Mouse (Mus musculus): Measurements from ENCODE around the gene Tmem170b. TPM values are rescaled to one million over a fixed set of nuclear protein-coding genes. Genes with fewer than 3 reads are reported as not detected.

Tmem170b gene
- total and polyA plus RNA-seq, 3 experiments, result 2.8 to 13.2 (median 12.5) TPM

DNA sequence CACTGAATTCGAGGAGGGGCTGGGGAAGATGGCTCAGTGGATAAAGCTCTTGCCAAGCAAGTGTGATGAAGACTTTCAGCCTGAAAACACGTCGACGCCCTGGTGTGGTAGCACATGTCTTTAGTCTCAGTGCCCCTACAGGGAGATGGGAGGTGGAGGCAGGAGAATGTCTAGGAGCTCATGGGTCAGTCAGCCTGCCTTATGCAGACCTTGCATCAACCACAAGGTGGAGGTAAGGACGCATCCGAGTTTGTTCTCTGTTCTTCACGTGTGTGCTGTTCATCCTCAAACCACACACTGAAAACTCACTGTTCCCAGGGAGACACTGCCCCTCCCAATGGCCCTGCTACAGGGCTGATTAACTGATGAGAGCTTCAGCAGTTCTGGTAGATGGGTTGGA lies 45.0 kb downstream of the Tmem170b start:
- DNase-seq (ENCODE audit: low spot score), result no peak
- ATAC-seq (ENCODE audit: extremely low read depth, insufficient number of reproducible peaks, low FRiP score, poor library complexity, severe bottlenecking), result no peak
- H3K4me3 ChIP-seq (ENCODE audit: low read depth, low read length), result no peak overlapping the region

DNA sequence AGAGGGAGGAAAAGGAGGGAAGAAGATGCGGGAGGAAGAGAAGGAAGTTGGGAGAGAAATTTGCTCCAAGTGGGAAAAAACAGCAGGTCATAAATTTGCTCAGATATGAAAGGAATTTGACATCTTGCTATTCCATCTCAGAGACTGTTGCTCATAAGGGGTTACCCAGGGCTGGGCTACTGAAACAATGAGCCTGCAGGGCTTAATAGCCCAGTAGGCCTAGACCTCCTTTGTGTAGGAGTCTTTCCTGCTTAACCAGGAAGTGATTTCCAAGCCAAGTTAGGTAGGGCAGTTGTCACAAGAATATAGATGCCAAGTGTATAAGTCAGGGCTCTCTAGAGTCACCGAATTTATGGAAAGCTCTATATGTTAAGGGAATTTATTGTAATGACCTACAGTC lies 48.1 kb downstream of the Tmem170b start:
- ATAC-seq (ENCODE audit: extremely low read depth, insufficient number of reproducible peaks, low FRiP score, poor library complexity, severe bottlenecking) (no peak), DNase-seq (ENCODE audit: low spot score) (no peak)
- Histone ChIP-seq H3K4me1 (ENCODE audit: insufficient read depth, low read depth, low read length) (no peaks in the 10 kb centered on the region), H3K27me3 (ENCODE audit: insufficient read depth, low read length) (no peaks in the 10 kb centered on the region), H3K4me3 (ENCODE audit: low read depth, low read length) (no peak overlapping the region), H3K9me3 (replicated peaks) (no peaks in the 10 kb centered on the region), H3K36me3 (replicated peaks) (no peaks in the 10 kb centered on the region)
- no peak for TF ChIP-seq GATA2 (IDR thresholded peaks at IDR 0.05; ENCODE audit: borderline replicate concordance, low read depth, low read length)
- no peak for TF ChIP-seq POLR2AphosphoS5 (IDR thresholded peaks at IDR 0.05; ENCODE audit: insufficient replicate concordance, low read depth, low read length)
- TF ChIP-seq CTCF (IDR thresholded peaks at IDR 0.05; ENCODE audit: low read depth, low read length), result no peak
- TF ChIP-seq GATA1 (IDR thresholded peaks at IDR 0.05; ENCODE audit: borderline replicate concordance, low read length), result no peak
- no peak for TF ChIP-seq TAL1 (conservative IDR thresholded peaks at IDR 0.05; ENCODE audit: low read depth, low read length)

More for the DNA sequence above, 45.0 kb downstream of the Tmem170b start:
- Histone ChIP-seq H3K9me3 (replicated peaks) (no peaks in the 10 kb centered on the region), H3K27me3 (ENCODE audit: insufficient read depth, low read length) (peaks cover 4% of the 10 kb centered on the region; the same call in 1 of the 2 replicates), H3K36me3 (replicated peaks) (no peaks in the 10 kb centered on the region), H3K4me1 (ENCODE audit: insufficient read depth, low read depth, low read length) (no peaks in the 10 kb centered on the region)
- TF ChIP-seq TAL1 (conservative IDR thresholded peaks at IDR 0.05; ENCODE audit: low read depth, low read length) (no peak), CTCF (IDR thresholded peaks at IDR 0.05; ENCODE audit: low read depth, low read length) (no peak), GATA1 (IDR thresholded peaks at IDR 0.05; ENCODE audit: borderline replicate concordance, low read length) (no peak), GATA2 (IDR thresholded peaks at IDR 0.05; ENCODE audit: borderline replicate concordance, low read depth, low read length) (no peak), POLR2AphosphoS5 (IDR thresholded peaks at IDR 0.05; ENCODE audit: insufficient replicate concordance, low read depth, low read length) (no peak)

DNA sequence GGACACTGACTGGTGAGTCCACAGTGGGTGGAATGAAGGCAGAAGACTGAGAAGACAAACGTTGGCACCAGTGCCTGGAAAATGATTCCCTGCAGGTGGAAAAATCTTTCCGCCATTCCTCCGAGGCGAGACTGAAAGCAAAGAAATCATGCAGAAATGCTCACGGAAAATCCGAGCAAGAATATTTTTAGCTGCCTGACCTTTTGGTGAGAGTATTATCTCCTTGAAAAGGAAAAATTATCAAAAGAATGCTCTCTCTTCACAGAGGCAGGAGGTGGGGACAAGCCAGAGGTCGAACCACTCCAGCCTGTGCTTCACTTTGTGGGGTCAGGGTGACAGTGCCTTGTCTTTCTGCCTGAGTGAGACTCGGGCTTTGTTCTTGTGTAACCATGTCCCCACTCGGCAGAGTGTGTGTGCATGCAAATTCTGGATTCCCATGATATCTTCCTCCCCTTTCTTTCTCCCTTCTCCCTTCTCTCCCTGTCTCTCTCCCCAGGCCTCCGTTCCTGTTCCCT lies 49.9 kb downstream of the Tmem170b start:
- ATAC-seq (ENCODE audit: extremely low read depth, insufficient number of reproducible peaks, low FRiP score, poor library complexity, severe bottlenecking), result no peak
- no peak for TF ChIP-seq TAL1 (conservative IDR thresholded peaks at IDR 0.05; ENCODE audit: low read depth, low read length)
- no peak for TF ChIP-seq CTCF (IDR thresholded peaks at IDR 0.05; ENCODE audit: low read depth, low read length)
- TF ChIP-seq GATA2 (IDR thresholded peaks at IDR 0.05; ENCODE audit: borderline replicate concordance, low read depth, low read length), result no peak
- TF ChIP-seq GATA1 (IDR thresholded peaks at IDR 0.05; ENCODE audit: borderline replicate concordance, low read length), result no peak
- TF ChIP-seq POLR2AphosphoS5 (IDR thresholded peaks at IDR 0.05; ENCODE audit: insufficient replicate concordance, low read depth, low read length), result no peak

DNA sequence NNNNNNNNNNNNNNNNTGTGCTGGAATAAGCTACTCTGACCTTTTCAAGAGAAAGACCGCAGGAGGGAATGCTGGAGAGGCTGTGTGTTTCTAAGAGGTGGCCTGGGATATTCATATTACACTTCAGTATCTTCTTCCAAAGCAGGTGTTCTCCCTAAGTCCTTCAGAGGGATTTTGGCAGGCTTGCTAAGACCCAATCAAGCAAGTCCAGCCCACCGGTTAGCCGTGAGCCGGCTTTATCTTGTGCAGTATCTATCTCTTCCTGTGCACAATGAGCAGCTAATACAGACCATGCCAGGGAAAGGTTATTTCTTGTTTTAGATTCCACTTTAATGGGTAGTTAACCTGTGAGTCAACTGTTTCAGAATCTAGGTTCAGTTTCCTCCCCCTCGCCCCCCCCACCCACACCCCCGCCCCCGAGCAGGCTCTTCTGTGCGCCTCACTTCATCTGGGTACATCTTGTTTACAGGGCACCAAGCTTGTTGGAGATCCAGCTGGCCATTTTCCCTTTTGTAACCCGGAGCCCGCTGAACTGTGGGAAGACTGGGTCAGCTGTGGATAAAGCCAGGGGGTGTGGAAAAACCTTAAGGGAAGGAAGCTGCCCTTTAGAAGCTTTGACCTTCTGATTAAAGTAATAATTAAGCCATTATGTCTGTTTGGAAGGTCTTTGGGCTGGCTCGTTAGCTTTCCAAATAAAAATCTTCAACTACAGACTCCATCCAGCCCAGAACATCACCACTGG lies 54.5 kb downstream of the Tmem170b start:
- no peaks in the 10 kb centered on the region for H3K36me3 ChIP-seq (replicated peaks)
- no peak overlapping the region for H3K4me3 ChIP-seq (ENCODE audit: low read depth, low read length)
- ATAC-seq (ENCODE audit: extremely low read depth, insufficient number of reproducible peaks, low FRiP score, poor library complexity, severe bottlenecking) (no peak), DNase-seq (ENCODE audit: low spot score) (no peak)
- TF ChIP-seq GATA2 (IDR thresholded peaks at IDR 0.05; ENCODE audit: borderline replicate concordance, low read depth, low read length) (no peak), CTCF (IDR thresholded peaks at IDR 0.05; ENCODE audit: low read depth, low read length) (no peak), GATA1 (IDR thresholded peaks at IDR 0.05; ENCODE audit: borderline replicate concordance, low read length) (no peak), POLR2AphosphoS5 (IDR thresholded peaks at IDR 0.05; ENCODE audit: insufficient replicate concordance, low read depth, low read length) (no peak), TAL1 (conservative IDR thresholded peaks at IDR 0.05; ENCODE audit: low read depth, low read length) (no peak)
- H3K9me3 ChIP-seq (replicated peaks), result no peaks in the 10 kb centered on the region
- H3K4me1 ChIP-seq (ENCODE audit: insufficient read depth, low read depth, low read length), result no peaks in the 10 kb centered on the region
- H3K27me3 ChIP-seq (ENCODE audit: insufficient read depth, low read length), result 0 out of 2 replicates have a peak, but pooled peaks cover under 1% of the 10 kb centered on the region

More for the DNA sequence above, 49.9 kb downstream of the Tmem170b start:
- Histone ChIP-seq H3K27me3 (ENCODE audit: insufficient read depth, low read length) (no peaks in the 10 kb centered on the region), H3K9me3 (replicated peaks) (no peaks in the 10 kb centered on the region), H3K36me3 (replicated peaks) (no peaks in the 10 kb centered on the region), H3K4me1 (ENCODE audit: insufficient read depth, low read depth, low read length) (no peaks in the 10 kb centered on the region), H3K4me3 (ENCODE audit: low read depth, low read length) (no peak overlapping the region)
- no peak for DNase-seq (ENCODE audit: low spot score)

DNA sequence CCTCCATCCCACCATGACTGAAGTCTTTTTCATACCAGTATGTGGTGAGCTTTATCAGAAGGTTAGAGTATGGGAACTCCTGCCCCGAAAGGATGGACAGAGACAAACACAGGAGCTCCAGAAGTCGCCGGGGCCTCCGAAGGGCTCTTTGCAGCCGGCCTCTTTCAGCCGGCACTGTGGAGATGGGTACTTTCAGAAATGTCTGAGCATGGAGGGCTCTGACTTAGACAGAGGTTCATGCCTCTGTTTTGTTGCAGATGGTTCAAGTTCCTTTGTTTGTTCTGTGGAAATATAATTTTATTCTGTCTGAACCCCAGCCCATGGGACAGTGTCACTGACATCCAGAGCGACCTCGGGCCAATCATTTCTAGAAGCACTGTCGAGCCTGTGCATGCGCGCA lies 55.4 kb downstream of the Tmem170b start:
- no peaks in the 10 kb centered on the region for H3K36me3 ChIP-seq (replicated peaks)
- H3K4me1 ChIP-seq (ENCODE audit: insufficient read depth, low read depth, low read length), result no peaks in the 10 kb centered on the region
- no peak overlapping the region for H3K4me3 ChIP-seq (ENCODE audit: low read depth, low read length)
- no peak for TF ChIP-seq POLR2AphosphoS5 (IDR thresholded peaks at IDR 0.05; ENCODE audit: insufficient replicate concordance, low read depth, low read length)
- DNase-seq (ENCODE audit: low spot score) (no peak), ATAC-seq (ENCODE audit: extremely low read depth, insufficient number of reproducible peaks, low FRiP score, poor library complexity, severe bottlenecking) (no peak)
- H3K27me3 ChIP-seq (ENCODE audit: insufficient read depth, low read length), result peaks cover 9% of the 10 kb centered on the region; the same call in 1 of the 2 replicates
- H3K9me3 ChIP-seq (replicated peaks), result no peaks in the 10 kb centered on the region

DNA sequence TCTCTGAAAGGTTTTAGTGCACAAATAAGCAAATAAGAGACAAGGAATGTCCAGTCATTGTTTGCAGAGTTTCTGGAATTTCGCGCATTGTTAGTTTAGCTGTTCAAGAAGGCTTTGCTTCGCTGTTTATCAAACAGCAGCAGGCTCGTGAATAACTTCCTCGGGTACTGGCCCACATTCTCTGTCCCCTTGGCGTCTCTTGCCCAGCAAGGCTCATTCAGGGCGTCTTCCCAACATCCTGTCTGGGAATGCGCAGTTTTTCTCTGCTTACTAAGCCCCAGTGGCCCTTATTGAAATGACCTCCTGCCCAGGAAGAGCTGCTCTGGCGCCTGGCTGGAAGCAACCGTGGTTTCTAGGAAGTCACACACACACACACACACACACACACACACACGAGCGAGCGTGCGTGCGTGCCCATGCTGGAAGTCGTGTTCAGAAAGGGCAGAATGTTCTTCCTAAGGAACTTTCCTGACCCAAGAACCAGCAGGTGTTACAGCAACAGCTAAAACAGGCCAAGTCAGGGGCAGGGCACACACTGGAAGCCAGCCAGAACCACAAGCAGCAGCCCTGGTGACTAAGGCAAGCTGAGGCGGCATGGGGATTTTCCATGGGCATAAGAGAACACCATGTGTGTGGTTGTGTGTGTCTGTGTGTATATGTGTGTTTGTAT lies 56.8 kb downstream of the Tmem170b start:
- Histone ChIP-seq H3K27me3 (ENCODE audit: insufficient read depth, low read length) (peaks cover 9% of the 10 kb centered on the region; the same call in 1 of the 2 replicates), H3K4me3 (ENCODE audit: low read depth, low read length) (no peak overlapping the region), H3K36me3 (replicated peaks) (no peaks in the 10 kb centered on the region), H3K4me1 (ENCODE audit: insufficient read depth, low read depth, low read length) (no peaks in the 10 kb centered on the region), H3K9me3 (replicated peaks) (no peaks in the 10 kb centered on the region)
- ATAC-seq (ENCODE audit: extremely low read depth, insufficient number of reproducible peaks, low FRiP score, poor library complexity, severe bottlenecking), result no peak
- DNase-seq (ENCODE audit: low spot score), result no peak
- TF ChIP-seq POLR2AphosphoS5 (IDR thresholded peaks at IDR 0.05; ENCODE audit: insufficient replicate concordance, low read depth, low read length), result no peak
- no peak for TF ChIP-seq GATA2 (IDR thresholded peaks at IDR 0.05; ENCODE audit: borderline replicate concordance, low read depth, low read length)
- TF ChIP-seq TAL1 (conservative IDR thresholded peaks at IDR 0.05; ENCODE audit: low read depth, low read length), result no peak
- TF ChIP-seq GATA1 (IDR thresholded peaks at IDR 0.05; ENCODE audit: borderline replicate concordance, low read length), result no peak
- no peak for TF ChIP-seq CTCF (IDR thresholded peaks at IDR 0.05; ENCODE audit: low read depth, low read length)

Data from G1E (cell line).